Mouse (Mus musculus) cerebellum, postnatal 4 days (tissue): ENCODE measurements around the gene Rybp.

Source experiments
- DNase-seq, 2 experiments: peaks; one replicate each; pipeline ENCODE4 v3.0.0; 2022; ENCODE audit warnings: low spot score in 2 of 2, mixed read lengths in 1 of 2

The Rybp gene

DNA sequence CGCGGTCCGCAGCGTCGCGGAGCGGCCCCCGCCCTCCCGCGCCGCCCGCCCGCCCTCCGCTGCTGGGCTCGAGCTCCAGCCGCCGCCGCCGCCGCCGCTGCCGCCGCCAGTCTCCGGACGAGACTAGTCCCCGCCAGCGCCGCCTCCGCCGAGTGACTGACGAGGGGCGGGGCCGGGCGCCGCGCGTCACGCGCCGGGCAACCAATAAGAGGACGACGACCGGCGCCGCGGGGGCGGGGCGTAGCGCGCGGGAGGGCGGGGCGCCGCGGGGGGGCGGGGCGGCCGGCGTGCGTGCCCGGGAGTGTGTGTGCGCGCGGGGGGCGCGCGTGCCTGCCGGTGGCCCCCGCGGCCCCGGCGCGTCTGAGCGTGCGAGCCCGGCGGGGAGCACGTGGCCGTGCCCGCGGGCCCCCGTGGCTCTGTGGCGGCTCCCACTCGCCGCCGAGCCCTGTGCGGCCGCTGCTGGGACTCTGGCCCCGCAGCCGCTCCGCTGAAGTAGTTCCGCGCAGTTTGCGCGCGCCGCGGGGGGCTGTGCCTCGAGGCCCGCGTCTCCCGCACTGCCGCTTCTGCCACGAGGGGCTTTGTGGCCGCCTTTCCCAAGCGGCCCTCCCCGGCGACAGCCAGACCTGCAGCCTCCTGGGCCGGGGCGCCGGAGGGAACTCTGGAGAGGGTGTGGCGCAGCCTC is at the start of gene Rybp:
Gene Rybp (minus strand): TSS at position 152 of the 682 bp plus-strand sequence.
- peak; percentile 88 to 95 for DNase-seq

DNA sequence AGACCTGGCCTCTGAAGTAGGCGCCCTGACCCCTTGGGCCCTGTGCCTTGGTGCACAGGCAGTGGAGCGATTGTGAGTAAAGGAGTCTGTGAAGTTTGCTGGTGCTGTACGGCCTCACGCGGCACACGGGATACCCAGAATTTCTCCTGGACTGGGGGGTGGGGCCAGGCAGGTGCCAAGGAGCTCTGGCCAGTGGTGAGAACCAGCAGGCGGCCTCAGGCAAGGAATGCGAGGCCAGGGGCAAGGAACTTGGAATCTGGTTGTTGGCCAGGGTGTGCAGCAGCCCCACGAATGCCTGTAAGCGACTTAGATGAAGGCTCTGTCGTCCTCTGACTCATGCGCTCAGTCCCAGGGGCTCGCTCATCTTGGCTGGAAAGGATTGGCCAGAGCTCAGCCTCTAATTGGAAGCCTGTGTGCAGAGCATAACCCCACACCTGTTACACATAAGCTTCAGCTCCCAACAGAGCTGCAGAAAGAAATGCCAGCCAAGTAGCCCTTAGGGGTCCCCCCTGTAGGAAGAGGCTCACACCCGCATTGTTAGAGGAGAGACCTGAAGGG is 49.4 kb upstream of the Rybp start:
- peak in 1 of 2 experiments; percentile 9 for DNase-seq

DNA sequence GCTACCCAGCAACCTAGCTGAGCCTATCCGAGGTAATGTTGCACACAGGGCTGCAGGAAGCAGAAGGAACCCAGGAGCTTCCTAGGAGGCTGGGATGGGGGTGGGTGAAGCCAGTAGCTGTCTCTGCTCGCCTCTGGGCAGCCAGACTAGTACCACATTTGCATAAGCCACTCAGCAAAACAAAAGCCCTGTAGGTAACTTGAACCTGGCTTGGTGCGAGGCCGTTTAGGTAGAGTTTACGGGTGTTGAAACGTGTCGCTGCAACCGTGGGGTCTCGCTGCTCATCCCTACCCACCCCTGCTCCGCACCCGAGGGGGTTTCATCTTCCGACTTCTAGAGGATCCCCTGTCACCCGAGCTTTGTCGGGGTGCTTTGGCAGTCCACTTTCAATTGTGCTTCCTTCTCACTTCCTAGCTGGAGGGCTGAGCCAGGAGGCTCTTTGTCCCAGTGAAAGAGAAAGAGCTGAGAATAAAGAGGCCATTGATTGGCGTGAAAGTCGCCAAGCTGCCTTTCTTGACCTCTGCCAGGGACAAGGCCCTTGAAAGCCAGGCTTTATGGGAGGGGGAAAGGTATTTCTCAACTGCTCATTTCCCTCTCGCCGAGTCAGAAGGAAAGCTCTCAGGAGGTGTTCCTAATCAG is 48.3 kb upstream of the Rybp start:
- DNase-seq, result no peak

DNA sequence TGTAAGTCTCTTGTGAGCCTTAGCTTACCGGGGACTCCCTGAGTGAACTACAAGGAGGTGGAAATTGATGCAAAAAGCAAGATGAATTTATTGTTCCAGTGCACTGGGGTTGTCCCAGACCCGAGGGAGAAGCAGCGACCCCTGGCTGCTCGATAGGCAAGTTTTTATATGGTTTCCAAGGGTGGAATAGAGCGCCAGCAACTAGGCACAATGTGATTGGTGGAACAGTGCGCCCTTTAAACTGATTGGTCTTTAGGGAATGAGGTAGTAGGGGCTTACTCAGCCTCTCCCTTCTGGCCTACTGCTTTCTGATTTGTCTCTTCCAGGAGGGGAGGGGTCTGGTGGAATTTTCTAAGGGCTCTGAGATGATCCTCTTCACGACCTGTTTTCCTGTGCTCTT is 46.5 kb upstream of the Rybp start:
- DNase-seq, result no peak

DNA sequence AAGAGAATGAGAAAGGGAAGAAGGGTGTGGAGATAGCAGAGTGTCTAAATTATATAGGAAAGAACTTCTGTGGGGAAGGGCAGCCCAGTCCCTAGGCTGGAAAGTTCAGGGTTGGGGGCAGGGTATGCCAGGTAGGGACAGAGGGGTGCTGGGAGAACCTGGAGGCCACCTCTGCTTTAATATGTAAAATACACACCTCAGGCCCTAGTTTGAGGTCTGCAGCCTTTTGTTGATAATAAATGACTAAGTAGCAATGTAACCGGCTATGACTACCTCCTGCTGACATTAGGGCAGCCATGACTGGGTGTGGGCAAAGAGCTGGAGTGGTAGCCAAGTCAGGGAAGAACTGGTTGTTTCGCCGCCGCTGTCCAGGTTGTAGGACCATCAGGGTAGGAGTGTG is 45.2 kb upstream of the Rybp start:
- no peak for DNase-seq

DNA sequence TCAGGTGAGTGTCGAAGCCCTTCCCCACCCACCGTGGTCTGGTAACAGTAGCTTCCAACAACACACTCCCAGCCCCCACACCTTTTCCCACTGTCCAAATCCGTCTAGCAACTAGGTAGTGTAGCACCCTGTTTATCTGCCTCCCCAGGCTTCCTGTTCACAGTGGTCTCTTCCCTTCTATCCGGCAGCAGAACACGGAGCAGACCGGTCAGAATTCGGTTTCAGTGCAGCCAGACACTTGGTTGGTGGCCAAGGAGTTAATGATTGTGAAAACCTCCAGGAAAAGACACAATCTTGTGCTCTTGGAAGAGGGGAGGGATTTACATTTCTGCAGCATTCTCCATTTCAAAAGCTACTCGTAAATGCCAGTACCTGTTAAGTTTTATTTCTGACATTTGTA is 44.3 kb upstream of the Rybp start:
- DNase-seq, result no peak

DNA sequence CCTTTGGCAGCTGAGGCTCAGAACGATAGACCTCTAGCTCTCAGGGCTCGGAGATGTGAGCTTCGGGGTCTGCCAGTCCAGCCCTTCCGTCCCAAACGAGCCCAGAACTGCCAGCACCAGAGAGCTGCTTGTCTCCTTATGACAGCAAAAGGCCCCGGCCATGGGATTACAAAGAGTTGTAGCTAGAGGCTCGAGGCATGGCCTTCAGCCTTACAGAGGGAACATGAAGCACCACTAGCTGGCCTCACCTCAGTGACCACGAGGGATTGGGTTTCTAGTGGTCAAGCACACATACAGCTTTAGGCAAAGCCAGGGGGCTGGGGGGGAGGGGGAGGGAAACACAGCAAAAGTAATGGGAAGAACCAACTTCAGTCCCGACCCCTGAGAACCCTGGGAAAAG is 43.8 kb upstream of the Rybp start:
- DNase-seq, result no peak

DNA sequence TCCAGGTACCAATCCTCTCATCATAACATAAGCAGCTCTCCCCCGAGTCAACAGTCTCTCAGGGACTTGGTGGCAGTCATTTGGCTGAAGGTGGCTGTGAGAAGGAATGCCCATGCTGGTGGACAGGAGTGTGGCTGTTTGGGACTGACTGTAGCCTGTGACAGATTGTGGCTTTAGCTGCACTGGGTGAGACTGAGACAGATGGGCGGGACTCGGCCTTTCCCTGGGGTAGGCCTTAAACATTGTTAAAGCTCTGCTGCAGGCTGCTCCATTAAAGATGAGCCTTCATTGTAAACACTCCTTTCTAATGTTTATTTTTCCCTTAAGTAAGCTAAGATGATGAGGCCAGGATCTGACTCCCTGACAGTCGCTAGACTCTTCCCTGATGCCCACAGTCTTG is 42.3 kb upstream of the Rybp start:
- DNase-seq, result no peak

DNA sequence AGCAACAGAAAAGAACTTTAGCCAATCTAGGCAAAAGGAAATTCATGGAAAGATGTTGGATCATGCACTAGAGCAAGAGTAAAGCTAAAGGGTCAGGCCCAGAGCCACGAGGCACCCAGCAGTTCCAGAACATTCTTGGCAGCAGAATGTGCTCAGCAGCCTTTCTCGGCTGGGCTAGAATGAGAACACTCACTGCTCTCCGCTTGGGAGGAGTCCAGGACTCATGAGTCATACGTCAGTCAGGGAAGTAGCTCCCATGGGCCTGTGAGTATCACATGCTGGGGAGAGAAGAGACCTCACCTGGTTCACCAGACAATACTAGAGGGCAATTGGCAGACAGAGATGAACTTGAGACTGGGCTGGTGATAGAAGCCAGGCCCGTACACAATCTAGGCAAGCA is 39.8 kb upstream of the Rybp start:
- no peak for DNase-seq

DNA sequence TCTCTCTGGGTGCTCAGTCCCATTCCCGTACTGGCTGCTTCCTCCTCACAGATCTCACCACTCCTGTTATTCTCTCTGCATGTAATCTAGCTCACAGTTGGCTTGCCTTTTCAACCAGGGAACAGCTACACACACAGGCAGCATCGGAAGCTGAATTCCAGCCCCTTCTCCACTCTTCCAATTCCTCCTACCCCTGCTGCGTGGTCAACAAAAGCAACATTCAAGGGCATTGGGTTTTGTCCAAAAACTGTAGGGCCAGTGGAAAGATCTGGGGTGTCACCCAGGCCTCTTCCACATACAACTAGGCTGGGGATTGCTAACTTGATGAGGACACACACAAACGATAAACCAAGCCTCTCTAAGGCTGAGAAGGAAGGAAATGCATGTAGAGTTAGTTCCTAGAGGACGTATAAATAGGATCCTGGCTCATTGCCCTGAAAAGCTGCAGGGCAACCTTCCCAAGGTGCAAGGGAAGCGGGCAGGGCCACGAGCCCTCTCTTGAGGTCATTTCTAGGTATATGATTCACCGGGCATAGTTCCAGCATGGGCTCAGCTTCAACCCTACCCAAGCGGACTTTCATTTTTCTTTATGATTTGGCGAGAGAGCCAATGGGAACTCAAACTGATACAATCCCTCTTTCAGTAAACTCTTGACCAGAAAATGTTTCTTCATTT is 36.6 kb upstream of the Rybp start:
- no peak for DNase-seq

DNA sequence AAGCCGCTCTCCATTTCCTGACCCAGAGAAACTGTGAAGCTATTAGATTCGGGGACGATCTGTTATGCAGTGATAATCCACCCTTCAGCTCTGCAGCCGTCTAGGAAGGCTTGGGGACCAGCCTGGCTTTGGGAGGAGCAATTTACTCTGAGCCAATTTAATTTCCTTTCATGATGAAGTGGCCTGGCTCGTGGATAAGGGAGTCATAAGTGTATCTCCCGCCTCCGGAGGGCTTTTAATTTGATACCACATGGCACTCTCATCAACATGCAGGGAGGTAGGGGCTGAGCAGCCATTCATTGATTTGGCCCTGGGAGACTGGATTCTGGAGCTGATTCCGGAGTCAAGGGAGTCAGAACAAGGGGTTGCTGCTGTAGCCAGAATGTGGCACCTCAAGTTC is 35.3 kb upstream of the Rybp start:
- DNase-seq, result no peak

DNA sequence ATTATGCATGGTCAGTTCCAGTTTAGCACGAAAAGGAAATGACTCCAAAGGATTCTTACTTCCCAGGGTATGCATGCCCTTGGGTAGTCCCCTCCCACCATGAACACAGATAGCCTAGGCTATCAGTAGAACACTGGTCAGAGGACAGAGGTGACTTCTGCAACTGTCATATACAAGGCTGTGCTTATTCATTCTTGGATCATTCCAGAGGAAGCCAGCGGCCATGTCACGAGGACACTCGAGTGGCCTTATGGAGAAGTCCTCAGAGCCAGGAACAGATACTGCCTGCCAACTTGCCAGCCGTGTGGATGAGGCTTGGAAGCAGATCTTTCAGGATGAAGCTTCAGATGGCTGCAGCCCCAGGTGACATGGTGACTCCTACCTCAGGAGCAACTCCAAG is 34.9 kb upstream of the Rybp start:
- DNase-seq, result peak in 1 of 2 experiments; percentile 21

DNA sequence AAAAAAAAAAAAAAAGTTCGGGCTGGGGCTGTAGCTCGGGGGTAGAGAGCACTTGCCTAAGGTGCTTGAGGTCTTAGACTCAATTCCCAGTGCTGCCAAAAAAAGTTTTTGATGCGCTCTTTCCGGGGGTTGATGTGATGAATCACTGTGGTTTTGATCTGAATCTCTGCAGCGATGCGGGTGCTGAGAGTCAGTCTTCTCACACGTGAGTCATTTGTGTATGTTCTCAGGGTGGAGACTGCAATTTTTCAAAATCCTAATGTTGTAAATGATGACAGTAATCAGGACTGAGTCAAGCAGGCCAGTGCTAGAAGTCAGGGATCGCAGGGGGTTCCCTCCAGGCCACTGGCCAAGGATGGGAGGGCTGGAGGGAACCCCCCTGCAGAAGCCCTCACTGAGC is 26.9 kb upstream of the Rybp start:
- DNase-seq, result no peak

DNA sequence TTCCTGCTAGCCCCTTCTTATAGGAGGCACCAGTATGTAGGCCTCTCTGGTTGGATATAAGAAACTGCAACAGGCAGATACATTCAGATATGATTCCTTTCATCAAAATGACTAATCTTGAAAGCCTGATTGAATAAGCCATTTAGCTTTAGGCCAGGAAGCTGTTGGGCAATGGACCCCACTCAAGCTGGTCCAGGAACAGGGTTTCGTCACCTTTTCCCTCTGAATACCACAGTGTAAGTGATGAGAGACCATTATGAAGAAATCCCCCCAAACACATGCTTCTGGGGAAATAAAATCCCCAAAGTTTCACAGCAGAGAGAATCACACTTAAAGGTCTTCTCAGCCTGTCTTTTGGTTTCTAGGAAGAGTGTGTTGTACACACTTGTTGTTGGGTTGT is 23.9 kb upstream of the Rybp start:
- no peak for DNase-seq

DNA sequence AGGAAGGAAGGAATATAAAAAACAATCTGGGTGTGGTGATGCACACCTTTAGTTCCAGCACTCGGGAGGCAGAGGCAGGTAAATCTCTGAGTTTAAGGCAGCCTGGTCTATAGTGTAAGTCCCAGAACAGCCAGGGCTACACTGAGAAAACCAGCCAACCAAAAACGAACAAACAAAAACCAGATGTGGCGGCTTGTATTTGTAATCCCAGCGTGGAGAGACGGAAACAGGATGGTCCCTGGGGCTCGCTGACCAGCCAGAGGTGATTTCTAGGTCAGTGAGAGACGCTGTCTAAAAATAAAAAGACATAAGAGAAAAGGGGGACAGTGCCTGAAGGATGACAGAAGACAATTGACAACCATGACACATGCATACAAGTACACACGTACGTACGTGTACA is 17.5 kb upstream of the Rybp start:
- no peak for DNase-seq

DNA sequence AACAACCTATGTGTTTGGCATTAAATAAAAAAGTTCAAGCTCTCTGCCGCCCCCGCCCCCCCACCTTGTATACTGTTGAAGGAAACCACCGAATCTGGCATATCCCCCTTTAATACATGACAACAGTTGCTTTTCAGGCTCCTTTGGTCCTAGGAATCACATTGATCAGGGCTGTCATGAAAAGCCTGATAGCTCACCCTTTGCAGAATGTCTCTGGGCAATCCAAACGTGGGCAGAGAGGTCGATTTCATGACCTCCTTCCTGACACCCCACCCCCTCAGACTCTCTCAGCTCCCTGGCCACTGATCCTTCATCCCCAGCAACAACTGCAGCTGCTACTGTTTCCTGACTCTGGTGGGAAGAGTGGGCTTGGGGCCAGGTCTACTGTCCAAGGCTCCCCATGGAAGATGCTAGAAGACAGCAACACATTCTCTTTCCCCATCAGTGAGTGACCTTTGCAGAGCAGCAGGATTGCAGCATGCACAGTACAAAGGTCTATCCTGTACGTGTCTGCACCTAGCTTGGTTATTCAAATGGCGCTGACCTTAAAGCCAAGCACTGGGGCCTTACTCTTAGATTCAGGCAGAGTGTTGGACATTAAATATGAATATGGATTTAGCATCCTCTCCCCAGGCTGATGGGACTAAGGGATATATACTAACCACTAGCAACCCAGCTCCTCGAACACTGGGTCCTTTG is 14.3 kb upstream of the Rybp start:
- no peak for DNase-seq

DNA sequence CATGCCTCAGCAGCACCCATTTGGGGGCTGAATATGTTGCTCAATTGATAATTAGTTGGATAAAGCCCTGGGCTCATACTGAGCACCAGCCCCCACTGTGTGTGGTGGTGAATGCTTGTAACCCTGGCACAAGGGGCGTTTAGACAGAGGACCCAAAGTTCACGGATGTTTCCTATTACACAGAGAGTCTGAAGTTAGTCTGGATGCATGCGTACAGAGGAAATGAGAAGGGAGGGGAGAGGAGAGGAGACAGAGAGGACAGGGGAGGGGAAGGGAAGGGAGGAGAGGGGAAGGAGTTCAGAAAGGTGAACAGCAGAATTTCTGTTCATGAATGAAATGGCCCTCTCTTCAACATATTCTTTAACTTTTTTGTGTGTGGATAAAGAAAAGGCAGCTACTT is 13.5 kb upstream of the Rybp start:
- no peak for DNase-seq

DNA sequence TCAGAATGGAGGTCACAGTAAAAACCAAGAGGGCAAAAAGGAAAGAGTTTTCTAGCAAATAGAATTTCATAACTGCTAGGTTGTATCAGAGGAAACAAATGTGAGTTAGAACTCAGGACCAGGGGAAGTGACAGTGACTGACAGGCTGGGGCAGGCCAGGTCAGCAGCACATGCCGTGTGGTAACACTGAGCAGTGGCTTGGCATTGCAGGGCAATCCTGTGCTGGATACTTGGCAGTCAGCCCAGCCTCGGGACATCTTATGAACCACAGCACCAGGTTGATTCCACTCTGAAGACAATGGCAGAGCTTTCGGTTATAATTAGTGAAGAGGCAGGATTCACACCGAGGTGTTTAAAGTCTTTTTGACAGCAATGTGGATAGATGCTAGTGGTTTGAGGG is 11.7 kb upstream of the Rybp start:
- DNase-seq, result peak in 1 of 2 experiments; percentile 27

DNA sequence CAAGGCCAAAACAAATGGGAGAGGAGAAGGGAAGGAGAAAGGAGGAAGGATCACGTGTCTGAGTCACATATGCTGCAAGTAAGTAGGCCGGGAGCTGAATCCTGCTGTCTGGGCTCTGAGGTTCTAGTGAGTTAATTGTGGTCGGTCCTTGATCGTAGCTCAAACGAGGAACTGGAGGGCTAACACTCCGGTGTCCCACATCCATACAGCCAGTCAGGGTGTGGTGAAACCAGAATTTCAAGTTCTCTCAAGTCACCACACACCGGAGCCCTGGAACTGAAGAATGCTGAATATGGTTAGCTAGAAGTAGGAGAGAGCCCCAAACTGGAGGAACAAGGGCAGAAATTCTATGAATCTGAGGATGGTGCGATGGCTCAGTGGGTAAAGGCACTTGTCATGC is 10.3 kb upstream of the Rybp start:
- DNase-seq, result no peak

DNA sequence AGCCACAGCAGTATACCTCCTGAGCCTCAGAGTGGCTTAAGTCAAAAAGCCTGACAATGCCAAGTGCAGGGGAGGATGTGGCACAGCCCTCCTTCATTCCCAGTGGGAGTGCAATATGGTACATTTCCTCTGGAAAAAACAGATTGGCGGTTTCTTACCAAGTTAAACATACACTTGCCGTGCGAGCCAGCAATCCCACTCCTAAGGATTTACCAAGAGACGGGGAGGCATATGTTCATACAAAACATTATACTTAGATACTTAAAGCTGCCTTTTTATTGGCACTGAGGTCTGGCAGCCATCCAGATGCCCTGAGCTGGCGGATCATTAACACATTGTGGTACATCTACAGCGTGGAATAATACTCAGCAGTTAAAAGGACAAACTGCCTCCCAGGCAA is 5.1 kb upstream of the Rybp start:
- no peak for DNase-seq

DNA sequence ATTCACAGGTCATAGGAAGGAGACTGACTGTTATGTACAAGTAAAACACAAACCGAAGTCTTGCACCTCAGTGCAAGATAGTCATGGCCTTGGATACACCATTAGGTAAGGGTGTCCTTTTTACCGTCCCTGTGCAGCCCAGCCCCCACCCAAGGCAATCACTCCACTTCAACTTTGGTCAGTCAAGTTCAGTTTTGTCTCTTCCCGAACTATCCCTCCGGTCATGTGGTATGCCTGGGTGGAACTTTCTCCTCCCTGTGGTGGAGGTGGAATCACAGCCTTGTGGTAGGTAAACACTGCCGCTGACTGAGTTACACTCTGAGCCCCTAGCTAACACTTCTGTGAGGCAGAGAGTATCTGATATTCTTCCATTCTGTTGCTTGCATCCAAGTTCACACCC is 1.8 kb upstream of the Rybp start:
- DNase-seq, result no peak

DNA sequence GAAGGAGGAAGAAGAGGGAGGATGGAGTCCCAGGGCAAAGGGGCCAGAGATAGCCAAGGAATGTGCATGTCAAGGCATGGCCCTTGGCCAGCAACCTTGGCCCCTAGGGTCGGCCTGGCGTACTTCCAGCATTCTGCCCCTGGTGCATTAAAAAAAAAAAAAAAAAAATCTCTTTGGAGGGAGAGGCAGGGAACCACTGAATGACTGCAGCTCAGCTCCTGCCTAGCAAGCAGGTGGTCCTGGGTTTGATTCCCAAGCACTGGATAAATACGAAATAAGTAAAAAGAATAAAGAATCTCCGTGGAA is 1.4 kb upstream of the Rybp start:
- DNase-seq, result peak in 1 of 2 experiments; percentile 24
